Mouse (Mus musculus): Measurements from ENCODE around the gene Tnp2. TPM values are rescaled to one million over a fixed set of nuclear protein-coding genes. Genes with fewer than 3 reads are reported as not detected.

Tnp2 gene
- polyA plus RNA-seq, 3 experiments from 2014 or later, result 6.3 to 9.8 (median 6.6) TPM

GRCm38 (mm10) chr16:10767158-10767557 lies 21.3 kb downstream of the Tnp2 start:
- no peak for ATAC-seq

DNA sequence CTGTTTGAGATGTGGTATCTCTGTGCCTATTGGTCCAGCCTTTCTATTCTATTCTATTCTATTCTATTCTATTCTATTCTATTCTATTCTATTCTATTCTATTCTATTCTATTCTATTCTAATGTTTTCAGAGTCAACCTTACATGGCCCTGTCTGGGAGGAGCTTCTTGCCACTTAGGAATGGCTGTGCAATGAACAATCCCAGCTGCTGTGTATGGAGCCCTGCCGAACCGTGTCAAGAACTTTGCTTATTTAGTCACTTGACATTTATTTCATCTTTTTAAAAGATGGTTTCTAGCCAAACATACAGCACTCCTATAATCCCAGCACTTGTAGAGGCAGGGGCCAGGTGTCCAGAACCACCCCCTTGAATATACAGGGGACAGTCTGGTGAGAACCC lies 24.1 kb downstream of the Tnp2 start:
- ATAC-seq, result no peak

DNA sequence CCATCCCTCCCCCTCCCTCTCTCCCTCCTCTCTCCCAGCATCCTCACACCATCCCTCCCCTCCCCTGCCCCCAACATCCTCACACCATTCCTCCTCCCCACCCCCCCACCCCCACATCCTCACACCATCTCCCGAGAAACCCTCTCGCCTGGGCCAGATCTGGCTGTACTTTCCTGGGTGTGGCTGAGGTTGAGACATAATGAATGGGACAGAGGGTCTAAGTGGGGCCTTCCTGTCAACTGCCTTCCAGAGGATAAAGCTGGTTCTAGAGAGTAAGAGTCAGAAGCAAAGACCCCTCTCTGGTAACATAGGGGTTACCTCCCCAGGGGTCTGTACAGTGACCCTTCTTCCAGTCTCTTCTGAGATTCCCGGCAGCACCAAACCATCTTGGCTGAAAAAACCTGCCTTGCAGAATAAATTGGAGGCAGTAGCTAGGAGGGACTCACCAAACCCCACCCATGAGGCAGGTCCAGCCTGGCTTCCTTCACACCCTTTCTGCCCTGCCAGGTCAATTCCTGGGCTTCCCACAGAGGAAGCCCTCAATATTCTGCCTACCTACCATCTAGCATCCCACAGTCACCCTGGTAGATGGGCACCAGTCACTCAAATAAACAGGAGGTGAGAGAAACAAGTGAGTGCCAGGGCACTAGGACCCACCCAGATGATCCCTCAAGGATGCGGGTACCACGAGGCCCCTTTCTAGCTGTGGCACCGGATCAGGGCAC lies 24.8 kb downstream of the Tnp2 start:
- ATAC-seq, result no peak

GRCm38 (mm10) chr16:10762569-10763180 lies 25.8 kb downstream of the Tnp2 start:
- ATAC-seq, result no peak

- ATAC-seq, result no peak
Measured at GRCm38 (mm10) chr16:10761182-10761581, 27.3 kb downstream of the Tnp2 start.

- ATAC-seq, result no peak
Measured at GRCm38 (mm10) chr16:10756168-10756567, 32.3 kb downstream of the Tnp2 start.

DNA sequence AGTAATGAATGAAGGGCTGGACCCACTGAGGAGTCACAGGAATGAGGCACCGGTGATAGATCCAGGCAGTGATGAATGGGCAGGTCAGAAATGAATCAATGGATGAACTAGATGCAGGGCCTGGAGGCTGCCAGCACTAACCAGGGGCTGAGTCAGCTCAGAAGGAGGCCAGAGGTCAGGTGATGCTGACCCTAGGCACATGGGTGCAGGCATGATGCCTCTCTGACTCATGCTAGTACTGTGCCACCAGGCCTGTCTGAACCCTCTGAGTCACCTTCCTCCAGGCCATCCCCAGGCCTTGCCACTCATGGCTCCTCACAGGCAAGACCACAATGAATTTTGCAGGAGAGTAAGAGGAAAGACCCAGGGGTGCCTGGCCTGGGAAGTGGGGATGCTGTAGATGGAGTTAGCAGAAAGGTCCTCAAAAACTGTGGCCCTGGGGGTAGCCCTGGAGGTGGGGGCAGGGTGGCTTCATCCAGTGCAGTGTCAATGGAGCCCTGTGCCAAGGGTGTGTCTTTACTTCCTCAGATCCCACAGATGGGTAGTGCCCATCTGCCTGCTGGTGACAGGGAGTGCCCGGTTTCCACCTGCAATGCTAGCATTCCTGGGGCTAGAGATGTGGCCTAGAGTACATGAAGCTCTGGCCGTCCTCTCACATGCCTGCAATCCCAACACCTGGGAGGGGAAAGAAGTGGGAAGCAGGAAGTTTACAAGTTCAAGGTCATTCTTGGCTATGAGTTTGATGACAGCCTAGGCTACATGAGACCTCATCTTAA lies 33.8 kb downstream of the Tnp2 start:
- ATAC-seq, result no peak

- no peak for ATAC-seq
Measured at GRCm38 (mm10) chr16:10749824-10750223, 38.6 kb downstream of the Tnp2 start.

- no peak for ATAC-seq
Measured at GRCm38 (mm10) chr16:10749226-10749625, 39.2 kb downstream of the Tnp2 start.

DNA sequence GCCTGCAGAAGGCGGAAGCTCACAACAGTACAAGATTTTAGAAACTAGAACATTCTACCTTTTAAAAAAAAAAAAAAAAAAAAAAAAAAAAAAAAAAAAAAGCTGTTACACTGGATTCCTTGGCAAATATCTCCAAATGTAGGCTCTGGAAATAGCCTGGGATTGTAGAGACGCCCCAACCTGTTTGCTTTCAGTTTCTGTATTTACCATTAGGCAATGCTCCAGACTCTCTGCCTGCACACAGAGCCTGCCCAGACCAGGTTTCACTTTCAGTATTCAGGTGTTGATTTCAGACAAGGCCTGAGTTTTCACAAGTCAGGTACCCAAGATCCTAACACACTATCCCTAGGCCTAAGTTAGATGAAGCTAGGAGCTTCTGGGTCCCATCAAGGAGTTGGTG lies 47.4 kb downstream of the Tnp2 start:
- peak; percentile 98 for ATAC-seq

DNA sequence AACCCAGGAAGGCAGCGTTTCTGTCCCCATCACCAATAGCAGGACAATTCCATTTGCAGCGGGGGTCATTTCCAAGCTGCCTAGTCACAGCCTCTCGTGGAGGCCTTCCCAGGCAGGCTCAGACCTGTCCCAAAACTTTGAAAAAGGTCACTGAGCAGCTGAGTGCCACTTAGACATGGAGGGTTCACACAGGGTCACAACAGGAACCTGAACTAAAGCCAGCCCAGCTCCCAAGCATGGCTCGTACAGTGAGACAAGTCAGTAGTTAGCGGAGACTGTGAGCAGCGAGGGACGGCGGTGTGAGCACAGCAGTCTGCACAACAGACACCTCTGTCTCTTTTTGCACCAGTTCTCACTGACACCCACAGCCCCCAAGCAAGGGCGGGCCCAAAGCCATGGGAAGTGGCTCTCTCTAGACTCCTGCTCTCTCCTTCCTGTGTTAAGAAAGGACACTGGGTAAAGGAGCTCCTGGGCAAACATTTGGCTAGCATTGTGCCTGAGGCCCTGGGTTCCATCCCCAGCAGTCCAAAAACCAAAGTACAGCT lies 48.5 kb downstream of the Tnp2 start:
- ATAC-seq, result no peak

GRCm38 (mm10) chr16:10738866-10739265 lies 49.6 kb downstream of the Tnp2 start:
- no peak for ATAC-seq

Other genes starting within 250 kb of the Tnp2 start
- 1 to 10 TPM; 4.1 to 5.1 (median 4.6) TPM for gene Dexi, start 245.6 kb downstream of the Tnp2 start, polyA plus RNA-seq (2017; shearing (Covaris generic))
- gene Clec16a, start 243.3 kb downstream of the Tnp2 start, polyA plus RNA-seq (2017; shearing (Covaris generic)), result 10 to 100 TPM in 1 of 3 experiments, 1 to 10 TPM in 2; 5.7 to 10.2 (median 7.8) TPM
- gene Socs1, start 3.1 kb downstream of the Tnp2 start, polyA plus RNA-seq (2017; shearing (Covaris generic)), result 1 to 10 TPM; 3.9 to 4.7 (median 4.3) TPM
- not detected for gene Prm3, start 2.3 kb upstream of the Tnp2 start, polyA plus RNA-seq (2017; shearing (Covaris generic))
- not detected for gene Prm2, start 7.5 kb upstream of the Tnp2 start, polyA plus RNA-seq (2017; shearing (Covaris generic))
- 1 to 10 TPM in 1 of 3 experiments, not detected in 2; 1.1 TPM for gene Prm1, start 17.2 kb upstream of the Tnp2 start, polyA plus RNA-seq (2017; shearing (Covaris generic))
- gene Gm11172, start 24.3 kb upstream of the Tnp2 start, polyA plus RNA-seq (2017; shearing (Covaris generic)), result not detected
- 1 to 10 TPM; 1.2 to 1.4 (median 1.2) TPM for gene Rmi2, start 46.4 kb upstream of the Tnp2 start, polyA plus RNA-seq (2017; shearing (Covaris generic))

Data from inflammation-experienced regulatory T-cells, adult 6 months (primary cell).